Mouse (Mus musculus) liver, embryonic 12.5 days (tissue): ENCODE measurements around the gene Park7. TPM values are rescaled to one million over a fixed set of nuclear protein-coding genes. Genes with fewer than 3 reads are reported as not detected.
A peak's percentile ranks its signal among the peaks of the same experiment; 100 is the strongest.

ENCODE experiments used
- ATAC-seq: fragments of 200-750 bp; cut with Nextera tagmentation; 2 replicates; pipeline ENCODE4 v1.8.0; 2017; ENCODE audit warnings: moderate number of reproducible peaks, mild to moderate bottlenecking, moderate library complexity
- H3K27ac ChIP-seq: fragments of 300-500 bp; sonication (generic); 2 replicates; pipeline ENCODE4 v1.5.1; 2016; ENCODE audit warnings: mild to moderate bottlenecking
- H3K27me3 ChIP-seq: fragments of 300-500 bp; sonication (generic); replicated peaks from 2 replicates; pipeline ENCODE4 v1.6.1; 2016; ENCODE audit warnings: mild to moderate bottlenecking, moderate library complexity
- H3K36me3 ChIP-seq: fragments of 300-500 bp; sonication (generic); 2 replicates; pipeline ENCODE4 v1.6.1; 2016; ENCODE audit warnings: mild to moderate bottlenecking, moderate library complexity
- H3K4me1 ChIP-seq: fragments of 300-500 bp; sonication (generic); 2 replicates; pipeline ENCODE4 v1.6.1; 2016
- H3K4me2 ChIP-seq: fragments of 300-500 bp; sonication (generic); 2 replicates; pipeline ENCODE4 v1.6.1; 2016; ENCODE audit warnings: mild to moderate bottlenecking, moderate library complexity
- H3K4me3 ChIP-seq: fragments of 300-500 bp; sonication (generic); 2 replicates; pipeline ENCODE4 v1.5.1; 2016; ENCODE audit warnings: mild to moderate bottlenecking, moderate library complexity
- H3K9ac ChIP-seq: fragments of 300-500 bp; sonication (generic); 2 replicates; pipeline ENCODE4 v1.6.1; 2016; ENCODE audit warnings: mild to moderate bottlenecking, moderate library complexity
- H3K9me3 ChIP-seq: fragments of 300-500 bp; sonication (generic); replicated peaks from 2 replicates; pipeline ENCODE4 v1.6.1; 2016; ENCODE audit warnings: mild to moderate bottlenecking, moderate library complexity
- WGBS: fragments of 180-500 bp; shearing (Covaris S2); methylation state at CpG from one replicate; pipeline ENCODE4 v1.1.7; 2016; ENCODE audit not compliant: insufficient replicate concordance; 5-methylcytosine and 5-hydroxymethylcytosine counted together
- polyA plus RNA-seq: library from polyadenylated mRNA; unstranded; fragments of >200 nt; fragmentation: Nextera tagmentation; extraction: Ambion mirVana; gene quantifications from 2 replicates; pipeline ENCODE4 v1.2.1, GENCODE M21; 2016

Gene Park7
- polyA plus RNA-seq, 1 experiment from 2014 or later = 344 TPM

DNA sequence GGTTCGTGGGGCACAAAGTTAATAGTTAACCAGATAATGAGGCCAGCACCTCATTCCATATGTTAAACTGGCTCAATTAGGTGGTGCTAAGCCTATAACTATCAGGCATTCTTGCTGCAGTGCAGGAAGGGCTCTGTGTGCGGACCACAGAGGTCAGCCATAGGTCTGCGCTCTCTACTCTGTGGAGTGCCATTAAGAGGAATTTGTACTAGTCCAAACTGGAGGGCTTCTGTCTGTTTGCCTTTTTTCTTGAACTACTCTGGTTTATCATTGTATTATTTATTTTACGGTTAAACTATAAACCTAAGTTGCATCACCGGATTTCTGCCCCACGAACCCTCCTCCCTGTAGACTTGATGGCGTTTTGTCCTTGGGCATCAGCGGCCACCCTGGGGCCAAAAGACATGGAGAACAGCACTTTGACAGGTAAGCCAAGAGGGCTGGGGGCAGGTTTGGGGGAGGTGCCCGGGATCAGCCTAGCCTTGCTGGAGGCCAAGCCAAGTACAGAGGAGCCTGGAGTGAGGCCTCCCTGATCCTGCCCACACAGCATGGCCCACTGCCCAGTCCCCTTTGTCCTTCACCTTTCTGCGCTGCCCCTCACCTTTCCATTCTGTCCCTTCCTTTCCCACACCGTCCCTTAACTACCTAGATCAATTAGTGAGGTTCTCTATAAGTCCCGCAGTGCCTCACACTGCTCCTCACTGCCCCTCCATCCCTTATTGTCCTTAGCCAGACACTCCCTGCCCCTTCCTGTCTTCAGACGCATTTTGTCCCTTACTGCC lies 60.4 kb downstream of the Park7 start, which contains the start of gene Errfi1:
Gene Errfi1, plus strand, starts transcription at position 240 of the 782 bp plus-strand sequence.
- no peak within 1 kb of the TSS; the same call in 1 of the 2 replicates for H3K9ac ChIP-seq
- H3K4me1 ChIP-seq = peaks cover 42% of the 10 kb centered on the region
- H3K36me3 ChIP-seq = no peaks in the 10 kb centered on the region
- WGBS = 48% methylated on average over 13 of the region's 13 CpGs
- peaks cover 30% of the 10 kb centered on the region for H3K27me3 ChIP-seq
- peak within 1 kb of the TSS; percentile 70 for H3K4me3 ChIP-seq
- peak; percentile 68 for ATAC-seq
- H3K4me2 ChIP-seq = peak within 1 kb of the TSS; percentile 97
- no peaks in the 10 kb centered on the region for H3K9me3 ChIP-seq
- peak within 1 kb of the TSS; percentile 72 for H3K27ac ChIP-seq

DNA sequence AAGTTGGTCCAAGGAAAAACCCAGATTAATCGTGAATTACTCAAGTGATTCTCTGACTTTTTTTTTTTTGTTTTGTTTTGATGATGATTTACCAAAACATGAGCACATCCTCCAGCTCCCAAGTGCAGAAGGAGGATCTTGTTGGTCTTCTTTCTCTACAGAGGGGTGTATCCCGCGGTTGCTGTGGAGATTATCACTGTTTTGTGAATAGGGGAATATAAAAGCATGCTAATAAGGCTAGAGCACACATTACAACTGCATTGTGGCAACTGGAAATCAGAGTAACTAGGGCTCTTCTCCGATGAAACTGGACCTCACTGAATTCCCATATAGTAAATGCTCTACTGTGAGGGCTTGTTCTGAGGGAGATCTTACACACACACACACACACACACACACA lies 61.8 kb downstream of the Park7 start:
- Histone ChIP-seq H3K4me3 (no peak overlapping the region), H3K27me3 (peaks cover 30% of the 10 kb centered on the region), H3K4me2 (no peak overlapping the region), H3K9me3 (no peaks in the 10 kb centered on the region), H3K36me3 (no peaks in the 10 kb centered on the region), H3K9ac (no peak overlapping the region), H3K4me1 (peaks cover 35% of the 10 kb centered on the region), H3K27ac (peak overlapping the region; percentile 72; the same call in 1 of the 2 replicates)
- ATAC-seq = no peak
- 64% methylated on average over 4 of the region's 4 CpGs for WGBS

DNA sequence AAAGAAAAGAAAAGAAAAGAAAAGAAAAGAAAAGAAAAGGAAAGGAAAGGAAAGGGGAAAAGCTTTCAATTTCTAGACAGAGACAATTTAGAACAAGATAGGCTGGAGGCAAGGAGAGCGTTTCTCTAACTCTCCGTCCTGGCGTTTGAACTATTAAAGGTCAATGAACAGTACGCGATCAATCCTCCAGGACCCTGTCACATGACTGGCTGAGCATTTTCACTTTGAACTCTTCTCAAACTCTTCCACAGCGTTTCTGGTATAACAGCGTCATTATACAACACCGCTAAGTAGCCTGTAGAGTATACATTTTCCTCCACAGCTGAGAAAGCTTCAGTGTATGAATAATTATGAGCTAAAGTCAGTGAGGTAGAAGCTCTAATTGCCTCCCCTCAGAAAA lies 62.2 kb downstream of the Park7 start:
- H3K4me3 ChIP-seq = no peak overlapping the region
- H3K4me2 ChIP-seq = no peak overlapping the region
- H3K27me3 ChIP-seq = peaks cover 29% of the 10 kb centered on the region
- H3K9me3 ChIP-seq = no peaks in the 10 kb centered on the region
- no peak for ATAC-seq
- H3K36me3 ChIP-seq = no peaks in the 10 kb centered on the region
- H3K27ac ChIP-seq = no peak overlapping the region
- no peak overlapping the region for H3K9ac ChIP-seq
- WGBS = 70% methylated on average over 8 of the region's 8 CpGs
- peaks cover 33% of the 10 kb centered on the region for H3K4me1 ChIP-seq

DNA sequence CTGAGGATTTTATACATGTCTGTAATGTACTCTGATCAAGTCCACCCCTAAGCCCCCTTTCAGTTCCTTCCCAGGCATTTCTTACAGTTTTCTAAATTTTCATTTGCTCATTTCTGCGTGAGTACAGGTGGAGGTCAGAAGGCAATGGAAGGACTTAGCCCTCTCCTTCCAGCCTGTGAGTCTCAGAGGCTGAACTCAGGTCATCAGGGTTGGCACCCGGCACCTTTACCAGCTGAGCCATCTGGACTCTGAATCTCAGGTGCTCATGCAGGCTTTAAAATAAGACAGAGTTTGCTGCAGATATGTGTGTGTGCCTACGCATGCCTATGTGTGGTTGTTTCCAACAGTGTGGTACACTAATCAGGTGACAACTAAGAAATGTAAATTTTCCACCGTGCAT lies 63.3 kb downstream of the Park7 start:
- no peak overlapping the region for H3K9ac ChIP-seq
- H3K27me3 ChIP-seq = peaks cover 26% of the 10 kb centered on the region
- H3K36me3 ChIP-seq = no peaks in the 10 kb centered on the region
- ATAC-seq = no peak
- no peak overlapping the region for H3K4me2 ChIP-seq
- WGBS = 73% methylated on average over 4 of the region's 4 CpGs
- H3K27ac ChIP-seq = no peak overlapping the region
- no peaks in the 10 kb centered on the region for H3K9me3 ChIP-seq
- H3K4me1 ChIP-seq = peaks cover 30% of the 10 kb centered on the region
- H3K4me3 ChIP-seq = no peak overlapping the region

DNA sequence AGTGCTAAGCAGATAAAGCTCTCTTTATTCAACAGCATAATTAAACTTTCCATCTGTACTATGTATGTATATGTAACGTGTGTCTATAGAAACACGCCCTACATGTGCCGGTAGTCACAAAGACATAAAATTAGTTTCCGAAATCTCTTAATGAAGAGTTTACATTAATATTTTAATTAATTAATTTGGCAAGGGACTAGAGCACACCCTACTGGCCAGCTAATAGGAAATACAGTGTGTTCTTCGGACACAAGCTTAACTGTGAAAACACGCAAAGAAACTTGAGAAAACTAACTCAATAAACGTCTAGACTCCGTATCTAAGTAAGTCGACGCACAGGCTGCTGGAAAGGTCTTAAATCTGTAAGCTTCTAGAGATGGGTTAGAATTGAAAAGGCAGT lies 64.3 kb downstream of the Park7 start:
- Histone ChIP-seq H3K4me1 (peaks cover 20% of the 10 kb centered on the region), H3K36me3 (no peaks in the 10 kb centered on the region), H3K9me3 (no peaks in the 10 kb centered on the region), H3K27me3 (peaks cover 17% of the 10 kb centered on the region), H3K4me2 (no peak overlapping the region), H3K4me3 (no peak overlapping the region), H3K27ac (no peak overlapping the region), H3K9ac (no peak overlapping the region)
- 55% methylated on average over 10 of the region's 10 CpGs for WGBS
- ATAC-seq = no peak

Other genes with a start within 250 kb of the Park7 start
- gene Errfi1, start 60.5 kb downstream of the Park7 start, polyA plus RNA-seq = 14.7 and 14.9 TPM in 2 replicates
- gene Tnfrsf9, start 125 bp upstream of the Park7 start, polyA plus RNA-seq = 0.12 TPM in 1 of 2 replicates, not detected in the other
- gene Uts2, start 82.7 kb upstream of the Park7 start, polyA plus RNA-seq = not detected in 2 replicates
- gene Per3, start 130.2 kb upstream of the Park7 start, polyA plus RNA-seq = 4.3 and 4.9 TPM in 2 replicates
- gene Vamp3, start 143.5 kb upstream of the Park7 start, polyA plus RNA-seq = 51.0 and 53.2 TPM in 2 replicates
- gene Gm13090, start 175.1 kb upstream of the Park7 start, polyA plus RNA-seq = not detected in 2 replicates